In genomic region chr13:111684056-111684625, GRCm38 (mm10) we compare ENCODE assay signal across 13 mouse cellular contexts. TPM values are rescaled to one million over a fixed set of nuclear protein-coding genes. Genes with fewer than 3 reads are reported as not detected.
DNase-seq lines count a peak whose midpoint lies in the region; ATAC-seq and TF ChIP-seq lines count a peak whose summit lies in the region.
"Had no signal": no experiment of that assay in that cellular context is flagged by ENCODE, and none has a peak within 500 bp of the region (broad histone marks: within the 10 kb centered on the region; RNA-seq: fewer than 3 reads in every experiment).

No protein-coding gene starts in this region.

- WGBS in liver, postnatal 0 days (ENCODE audit: insufficient replicate concordance), result 55% methylated on average over 5 of the region's 5 CpGs
- 36% methylated on average over 5 of the region's 5 CpGs for WGBS in neural tube, embryonic 15.5 days

- no peaks in the 10 kb centered on the region for H3K9me3 ChIP-seq in liver, postnatal 0 days (ENCODE audit: low read length)
- no peaks in the 10 kb centered on the region for H3K9me3 ChIP-seq in neural tube, embryonic 15.5 days (replicated peaks)
- H3K9me3 ChIP-seq: embryonic facial prominence, embryonic 10.5 days; heart, embryonic 13.5 days; megakaryocyte, embryonic 14.5 days had no signal

- no peak overlapping the region for H3K9ac ChIP-seq in liver, postnatal 0 days (replicated peaks)
- H3K9ac ChIP-seq in neural tube, embryonic 15.5 days (replicated peaks), result no peak overlapping the region
- H3K9ac ChIP-seq: forebrain, postnatal 0 days; heart, embryonic 13.5 days had no signal

- no peaks in the 10 kb centered on the region for H3K27me3 ChIP-seq in liver, postnatal 0 days (ENCODE audit: insufficient read depth, low read length)
- no peaks in the 10 kb centered on the region for H3K27me3 ChIP-seq in neural tube, embryonic 15.5 days (replicated peaks)
- H3K27me3 ChIP-seq: heart, embryonic 13.5 days had no signal

- H3K4me2 ChIP-seq in liver, postnatal 0 days (ENCODE audit: low read depth, low read length), result peak overlapping the region; percentile 94; the same call in 1 of the 2 replicates
- no peak overlapping the region for H3K4me2 ChIP-seq in neural tube, embryonic 15.5 days
- H3K4me2 ChIP-seq: heart, embryonic 13.5 days had no signal

- ATAC-seq in liver, postnatal 0 days, result peak; percentile 31
- no peak for ATAC-seq in neural tube, embryonic 15.5 days (ENCODE audit: low FRiP score)
- ATAC-seq: forebrain, postnatal 0 days had no signal

- peak overlapping the region; percentile 56 for H3K27ac ChIP-seq in liver, postnatal 0 days (ENCODE audit: low read depth)
- no peak overlapping the region for H3K27ac ChIP-seq in neural tube, embryonic 15.5 days (replicated peaks)
- H3K27ac ChIP-seq in layer of hippocampus, adult 2 months, result no peak overlapping the region
- H3K27ac ChIP-seq: embryonic facial prominence, embryonic 10.5 days; heart, embryonic 13.5 days had no signal

- H3K4me3 ChIP-seq in liver, postnatal 0 days (ENCODE audit: low read depth, low read length), result no peak overlapping the region
- no peak overlapping the region for H3K4me3 ChIP-seq in neural tube, embryonic 15.5 days (replicated peaks)
- H3K4me3 ChIP-seq in layer of hippocampus, adult 2 months, result no peak overlapping the region
- H3K4me3 ChIP-seq: embryonic facial prominence, embryonic 10.5 days; heart, embryonic 13.5 days; megakaryocyte, embryonic 14.5 days had no signal

- TF ChIP-seq CTCF in liver, postnatal 0 days (IDR thresholded peaks at IDR 0.05; ENCODE audit: low read depth), result no peak
- no peak for TF ChIP-seq CTCF in layer of hippocampus, adult 2 months (conservative IDR thresholded peaks at IDR 0.05)

- peaks cover 6% of the 10 kb centered on the region for H3K4me1 ChIP-seq in liver, postnatal 0 days (ENCODE audit: insufficient read depth)
- peaks cover 15% of the 10 kb centered on the region for H3K4me1 ChIP-seq in neural tube, embryonic 15.5 days

- H3K36me3 ChIP-seq in liver, postnatal 0 days (replicated peaks; ENCODE audit: insufficient read depth, low read length), result peaks cover 5% of the 10 kb centered on the region; the same call in 1 of the 2 replicates
- H3K36me3 ChIP-seq in neural tube, embryonic 15.5 days, result no peaks in the 10 kb centered on the region
- H3K36me3 ChIP-seq: embryonic facial prominence, embryonic 10.5 days; heart, embryonic 13.5 days had no signal

- peak; percentile 9 to 46 for DNase-seq in kidney, postnatal 25 days
- no peak for DNase-seq in kidney, adult 18-20 months
- DNase-seq in MEL-GATA-1-ER (ENCODE audit: extremely low read depth, low read depth), result peak; percentile 68
- peak; percentile 66 for DNase-seq in c-Kit-positive CD71-positive TER-119-positive erythroid progenitor cells, embryonic 14.5 days (ENCODE audit: low spot score)
- peak; percentile 61 for DNase-seq in liver, postnatal 0 days
- no peak for DNase-seq in layer of hippocampus, postnatal 36 days
- DNase-seq in layer of hippocampus, adult 2 months (ENCODE audit: low spot score in 2 of 2), result no peak
- DNase-seq: forebrain, postnatal 0 days; thymus, postnatal 4 days had no signal

- TF ChIP-seq EP300 in liver, postnatal 0 days (IDR thresholded peaks at IDR 0.05; ENCODE audit: low read depth), result peak; percentile 85

RNA-seq across cellular contexts. Expression of gene Mier3, which starts 3.4 kb away (rescaled TPM):
- 7.3 and 8.0 TPM in 2 replicates for polyA plus RNA-seq in liver, postnatal 0 days (2015; fragmentation: Nextera tagmentation; extraction: Ambion mirVana)
- 10 to 100 TPM; 24.7 to 33.8 TPM for total RNA-seq in layer of hippocampus, postnatal 36 days (2021)
- polyA plus RNA-seq in neural tube, embryonic 15.5 days (2015; fragmentation: Nextera tagmentation; extraction: Ambion mirVana), result 15.6 and 16.0 TPM in 2 replicates
- total RNA-seq in layer of hippocampus, adult 2 months (2021), result 10 to 100 TPM; 27.7 to 30.3 TPM

Comparison
In these comparisons a context has a peak if more than half of its experiments do, and no peak if none do; other contexts are left out.
1. DNase-seq: peak in kidney, postnatal 25 days (2 of 2), MEL-GATA-1-ER (single experiment), c-Kit-positive CD71-positive TER-119-positive erythroid progenitor cells, embryonic 14.5 days (single experiment) and liver, postnatal 0 days (single experiment); none in kidney, adult 18-20 months (single experiment), layer of hippocampus, postnatal 36 days (0 of 2) and layer of hippocampus, adult 2 months (0 of 2).